Comparison of ENCODE assay signal across 14 mouse cellular contexts in the genomic region with DNA sequence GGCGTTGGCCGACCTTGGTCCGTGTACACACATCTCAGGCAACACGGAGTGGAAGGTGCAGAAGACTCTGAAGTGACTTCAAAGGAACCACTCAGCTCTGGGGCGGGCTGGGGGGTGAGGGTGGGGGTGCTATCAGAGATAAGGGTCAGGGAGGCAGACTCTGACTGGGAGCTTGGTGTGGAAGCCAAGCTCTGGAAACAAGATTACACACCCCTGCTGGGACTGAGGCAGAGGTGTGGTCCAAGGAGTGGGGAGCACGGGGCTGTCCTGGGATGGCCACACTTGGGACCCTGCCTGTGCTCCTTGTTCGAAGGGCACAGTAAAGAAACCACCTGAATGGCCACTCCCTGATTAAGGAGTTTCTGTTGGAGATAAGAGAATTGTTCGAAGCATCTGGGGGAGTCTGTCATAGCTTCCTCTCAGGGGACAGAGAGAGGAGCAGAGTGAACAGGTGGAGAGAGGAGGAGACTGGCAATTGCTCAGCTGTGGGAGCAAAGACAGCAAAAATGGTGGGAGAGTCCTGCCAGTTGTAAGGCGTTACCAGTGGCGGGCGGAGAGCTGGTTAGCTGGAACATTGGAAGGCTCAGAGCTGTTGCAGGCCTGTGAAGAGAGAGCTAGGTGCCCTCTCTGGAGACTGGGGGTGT. TPM values are rescaled to one million over a fixed set of nuclear protein-coding genes. Genes with fewer than 3 reads are reported as not detected.
DNase-seq lines count a peak whose midpoint lies in the region; ATAC-seq and TF ChIP-seq lines count a peak whose summit lies in the region.
"Had no signal": no experiment of that assay in that cellular context is flagged by ENCODE, and none has a peak within 500 bp of the region (broad histone marks: within the 10 kb centered on the region; RNA-seq: fewer than 3 reads in every experiment).

No protein-coding gene starts in this region.

- 0 out of 2 replicates have a peak overlapping the region, but pooled peaks have one; percentile 6 for H3K27ac ChIP-seq in midbrain, embryonic 10.5 days (replicated peaks)
- H3K27ac ChIP-seq in midbrain, embryonic 15.5 days, result no peak overlapping the region
- no peak overlapping the region for H3K27ac ChIP-seq in liver, postnatal 0 days (ENCODE audit: low read depth)
- H3K27ac ChIP-seq: limb, embryonic 12.5 days had no signal

- H3K4me1 ChIP-seq in midbrain, embryonic 10.5 days, result 0 out of 2 replicates have a peak, but pooled peaks cover 5% of the 10 kb centered on the region
- H3K4me1 ChIP-seq in midbrain, embryonic 15.5 days, result no peaks in the 10 kb centered on the region
- H3K4me1 ChIP-seq in liver, postnatal 0 days (ENCODE audit: insufficient read depth), result peaks cover 8% of the 10 kb centered on the region

- no peaks in the 10 kb centered on the region for H3K9me3 ChIP-seq in midbrain, embryonic 10.5 days (replicated peaks)
- no peaks in the 10 kb centered on the region for H3K9me3 ChIP-seq in midbrain, embryonic 15.5 days
- H3K9me3 ChIP-seq in liver, postnatal 0 days (ENCODE audit: low read length), result peaks cover 1% of the 10 kb centered on the region; the same call in 1 of the 2 replicates
- H3K9me3 ChIP-seq: limb, embryonic 12.5 days had no signal

- WGBS in midbrain, embryonic 10.5 days, result 71% methylated on average over 11 of the region's 11 CpGs
- 64% methylated on average over 11 of the region's 11 CpGs for WGBS in midbrain, embryonic 15.5 days
- WGBS in liver, postnatal 0 days (ENCODE audit: insufficient replicate concordance), result 41% methylated on average over 11 of the region's 11 CpGs

- no peak overlapping the region for H3K4me2 ChIP-seq in midbrain, embryonic 15.5 days
- H3K4me2 ChIP-seq in liver, postnatal 0 days (ENCODE audit: low read depth, low read length), result no peak overlapping the region
- H3K4me2 ChIP-seq: limb, embryonic 12.5 days; midbrain, embryonic 11.5 days had no signal

- 0 out of 2 replicates have a peak, but pooled peaks cover under 1% of the 10 kb centered on the region for H3K36me3 ChIP-seq in midbrain, embryonic 10.5 days
- no peaks in the 10 kb centered on the region for H3K36me3 ChIP-seq in midbrain, embryonic 15.5 days (replicated peaks)
- no peaks in the 10 kb centered on the region for H3K36me3 ChIP-seq in liver, postnatal 0 days (replicated peaks; ENCODE audit: insufficient read depth, low read length)
- H3K36me3 ChIP-seq: limb, embryonic 12.5 days had no signal

- no peak for ATAC-seq in midbrain, embryonic 15.5 days (replicated peaks)
- ATAC-seq in liver, postnatal 0 days, result peak; percentile 44; the same call in 1 of the 2 replicates
- no peak for ATAC-seq in CD4-positive, CD25-positive, alpha-beta regulatory T cell, adult 4 months
- ATAC-seq: Patski had no signal

- TF ChIP-seq CTCF in liver, postnatal 0 days (IDR thresholded peaks at IDR 0.05; ENCODE audit: low read depth), result no peak

- TF ChIP-seq EP300 in liver, postnatal 0 days (IDR thresholded peaks at IDR 0.05; ENCODE audit: low read depth), result no peak

- peak; percentile 87 for DNase-seq in heart, adult 11 months
- DNase-seq in heart, adult 9 months (ENCODE audit: low spot score in 2 of 2), result no peak
- no peak for DNase-seq in midbrain, embryonic 10.5 days (ENCODE audit: low spot score)
- DNase-seq in liver, postnatal 0 days, result no peak
- DNase-seq in embryo, embryonic 10.5 days (ENCODE audit: low spot score), result no peak
- DNase-seq in thymus, postnatal 0 days (ENCODE audit: low spot score), result no peak
- DNase-seq: embryo, embryonic 11 days had no signal

- no peak overlapping the region for H3K9ac ChIP-seq in midbrain, embryonic 15.5 days
- H3K9ac ChIP-seq in liver, postnatal 0 days (replicated peaks), result no peak overlapping the region; the same call in 1 of the 2 replicates
- H3K9ac ChIP-seq: limb, embryonic 12.5 days had no signal

- H3K27me3 ChIP-seq in midbrain, embryonic 10.5 days (ENCODE audit: low read depth, poor library complexity, severe bottlenecking), result no peaks in the 10 kb centered on the region
- no peaks in the 10 kb centered on the region for H3K27me3 ChIP-seq in midbrain, embryonic 15.5 days (replicated peaks)
- no peaks in the 10 kb centered on the region for H3K27me3 ChIP-seq in liver, postnatal 0 days (ENCODE audit: insufficient read depth, low read length)
- H3K27me3 ChIP-seq: limb, embryonic 12.5 days; Patski had no signal

- H3K4me3 ChIP-seq in midbrain, embryonic 10.5 days, result no peak overlapping the region
- H3K4me3 ChIP-seq in midbrain, embryonic 15.5 days, result no peak overlapping the region
- no peak overlapping the region for H3K4me3 ChIP-seq in liver, postnatal 0 days (ENCODE audit: low read depth, low read length)
- H3K4me3 ChIP-seq: erythroblast, embryonic 14.5 days; limb, embryonic 12.5 days had no signal

RNA-seq across cellular contexts. Expression of gene Pnpla1, which starts 11.1 kb away (rescaled TPM):
- polyA plus RNA-seq in midbrain, embryonic 10.5 days (2016; fragmentation: Nextera tagmentation; extraction: Ambion mirVana), result not detected in 2 replicates
- 0.05 and 0.10 TPM in 2 replicates for polyA plus RNA-seq in midbrain, embryonic 15.5 days (2015; fragmentation: Nextera tagmentation; extraction: Ambion mirVana)
- polyA plus RNA-seq in liver, postnatal 0 days (2015; fragmentation: Nextera tagmentation; extraction: Ambion mirVana), result 0.09 and 0.16 TPM in 2 replicates
- not detected for polyA plus RNA-seq in CD4-positive, CD25-positive, alpha-beta regulatory T cell, adult 4 months (2017; shearing (Covaris generic))
- 0.10 TPM in 1 of 2 replicates, not detected in the other for polyA plus RNA-seq in thymus, postnatal 0 days (2015; fragmentation: Nextera tagmentation; extraction: Ambion mirVana)
- polyA plus RNA-seq: erythroblast, embryonic 14.5 days; limb, embryonic 12.5 days; midbrain, embryonic 11.5 days; neural tube, embryonic 11.5 days; Patski had no signal

RNA-seq across cellular contexts. Expression of gene Brpf3, which starts 46.2 kb away (rescaled TPM):
- 8.3 and 9.1 TPM in 2 replicates for polyA plus RNA-seq in midbrain, embryonic 10.5 days (2016; fragmentation: Nextera tagmentation; extraction: Ambion mirVana)
- polyA plus RNA-seq in midbrain, embryonic 15.5 days (2015; fragmentation: Nextera tagmentation; extraction: Ambion mirVana), result 6.9 and 9.5 TPM in 2 replicates
- 33.9 and 35.6 TPM in 2 replicates for polyA plus RNA-seq in liver, postnatal 0 days (2015; fragmentation: Nextera tagmentation; extraction: Ambion mirVana)
- polyA plus RNA-seq in CD4-positive, CD25-positive, alpha-beta regulatory T cell, adult 4 months (2017; shearing (Covaris generic)), result 1 to 10 TPM; 1.1 to 2.2 TPM
- 6.2 and 8.6 TPM in 2 replicates for polyA plus RNA-seq in thymus, postnatal 0 days (2015; fragmentation: Nextera tagmentation; extraction: Ambion mirVana)
